Mouse (Mus musculus): ENCODE results near the gene Add2. TPM values are rescaled to one million over a fixed set of nuclear protein-coding genes. Genes with fewer than 3 reads are reported as not detected.
"Not testable (repeated sequence)": the region's sequence is repeated elsewhere in the genome, so short reads cannot be mapped to it uniquely, and the experiment has no call there.

Add2 gene
- total RNA-seq (2022) = 100 to 1,000 TPM; 200 to 222 (median 215) TPM

- DNase-seq (ENCODE audit: low spot score in 2 of 2) = peak; percentile 51 to 59
These were observed at the start of gene Add2 for GRCm38 (mm10) chr6:86028601-86029322. Gene Add2, plus strand, starts transcription at chr6:86028681.

- DNase-seq (ENCODE audit: low spot score in 2 of 2) = not testable (repeated sequence)
These were observed 49.7 kb upstream of the Add2 start for GRCm38 (mm10) chr6:85978736-85979135.

- DNase-seq (ENCODE audit: low spot score in 2 of 2) = no peak
These were observed 44.1 kb upstream of the Add2 start for GRCm38 (mm10) chr6:85984351-85984750.

GRCm38 (mm10) chr6:85989570-85989969, 38.9 kb upstream of the Add2 start:
- not testable (repeated sequence) for DNase-seq (ENCODE audit: low spot score in 2 of 2)

- DNase-seq (ENCODE audit: low spot score in 2 of 2) = not testable (repeated sequence)
These were observed 37.7 kb upstream of the Add2 start for GRCm38 (mm10) chr6:85990774-85991173.

GRCm38 (mm10) chr6:86003405-86003925, 25.0 kb upstream of the Add2 start:
- no peak for DNase-seq (ENCODE audit: low spot score in 2 of 2)

- DNase-seq (ENCODE audit: low spot score in 2 of 2) = peak; percentile 43 to 59
These were observed 24.0 kb upstream of the Add2 start for GRCm38 (mm10) chr6:86004271-86005148.

GRCm38 (mm10) chr6:86009980-86010379, 18.5 kb upstream of the Add2 start:
- DNase-seq (ENCODE audit: low spot score in 2 of 2) = peak in 1 of 2 experiments; percentile 21

GRCm38 (mm10) chr6:86014812-86015211, 13.7 kb upstream of the Add2 start:
- not testable (repeated sequence) for DNase-seq (ENCODE audit: low spot score in 2 of 2)

- no peak for DNase-seq (ENCODE audit: low spot score in 2 of 2)
These were observed 12.6 kb upstream of the Add2 start, which contains the start of gene Figla for GRCm38 (mm10) chr6:86015871-86016270. Gene Figla, plus strand, starts transcription at chr6:86016171.

GRCm38 (mm10) chr6:86016793-86017350, 11.6 kb upstream of the Add2 start:
- DNase-seq (ENCODE audit: low spot score in 2 of 2) = no peak

- DNase-seq (ENCODE audit: low spot score in 2 of 2) = no peak
These were observed 8.9 kb upstream of the Add2 start for GRCm38 (mm10) chr6:86019415-86020237.

- no peak for DNase-seq (ENCODE audit: low spot score in 2 of 2)
These were observed 7.5 kb upstream of the Add2 start for GRCm38 (mm10) chr6:86020948-86021347.

GRCm38 (mm10) chr6:86026632-86027292, 1.7 kb upstream of the Add2 start:
- DNase-seq (ENCODE audit: low spot score in 2 of 2) = peak in 1 of 2 experiments; percentile 50

GRCm38 (mm10) chr6:86028150-86028549, 331 bp upstream of the Add2 start:
- no peak for DNase-seq (ENCODE audit: low spot score in 2 of 2)

- no peak for DNase-seq (ENCODE audit: low spot score in 2 of 2)
These were observed 837 bp downstream of the Add2 start for GRCm38 (mm10) chr6:86029323-86029713.

GRCm38 (mm10) chr6:86031527-86031926, 3.0 kb downstream of the Add2 start:
- DNase-seq (ENCODE audit: low spot score in 2 of 2) = no peak

- DNase-seq (ENCODE audit: low spot score in 2 of 2) = no peak
These were observed 5.2 kb downstream of the Add2 start for GRCm38 (mm10) chr6:86033635-86034034.

GRCm38 (mm10) chr6:86038901-86039300, 10.4 kb downstream of the Add2 start:
- peak in 1 of 2 experiments; percentile 49 for DNase-seq (ENCODE audit: low spot score in 2 of 2)

GRCm38 (mm10) chr6:86040140-86040539, 11.7 kb downstream of the Add2 start:
- no peak for DNase-seq (ENCODE audit: low spot score in 2 of 2)
